ENCODE assay signal across 10 mouse cellular contexts in genomic region chr12:102949395-102950208, GRCm38 (mm10). TPM values are rescaled to one million over a fixed set of nuclear protein-coding genes. Genes with fewer than 3 reads are reported as not detected.
DNase-seq lines count a peak whose midpoint lies in the region; ATAC-seq and TF ChIP-seq lines count a peak whose summit lies in the region.
"Had no signal": no experiment of that assay in that cellular context is flagged by ENCODE, and none has a peak within 500 bp of the region (broad histone marks: within the 10 kb centered on the region; RNA-seq: fewer than 3 reads in every experiment).

No protein-coding gene starts in this region.

- 2% methylated on average over 42 of the region's 42 CpGs for WGBS in thymus, adult 2 months
- WGBS in heart, embryonic 15.5 days, result under 1% methylated on average over 42 of the region's 42 CpGs
- 2% methylated on average over 42 of the region's 42 CpGs for WGBS in liver, embryonic 12.5 days (ENCODE audit: insufficient replicate concordance)
- WGBS in neural tube, embryonic 14.5 days, result 0% methylated on average over 40 of the region's 42 CpGs

- H3K9ac ChIP-seq in heart, embryonic 15.5 days, result no peak overlapping the region
- no peak overlapping the region for H3K9ac ChIP-seq in liver, embryonic 12.5 days
- H3K9ac ChIP-seq in neural tube, embryonic 14.5 days (replicated peaks; ENCODE audit: low read depth, low read length), result peak overlapping the region; percentile 71

- no peak for TF ChIP-seq CTCF in thymus, adult 2 months (IDR thresholded peaks at IDR 0.05; ENCODE audit: borderline replicate concordance, control insufficient read depth, extremely low read depth, insufficient read depth, low read length, poor library complexity)

- no peaks in the 10 kb centered on the region for H3K36me3 ChIP-seq in thymus, adult 2 months (ENCODE audit: control insufficient read depth, insufficient read depth, low read length)
- H3K36me3 ChIP-seq in heart, embryonic 15.5 days, result no peaks in the 10 kb centered on the region
- H3K36me3 ChIP-seq in liver, embryonic 12.5 days, result no peaks in the 10 kb centered on the region
- no peaks in the 10 kb centered on the region for H3K36me3 ChIP-seq in neural tube, embryonic 14.5 days (ENCODE audit: control insufficient read depth, insufficient read depth, low read length)

- peak overlapping the region; percentile 95 for H3K4me2 ChIP-seq in heart, embryonic 15.5 days
- H3K4me2 ChIP-seq in liver, embryonic 12.5 days, result peak overlapping the region; percentile 69
- peak overlapping the region; percentile 79 for H3K4me2 ChIP-seq in neural tube, embryonic 14.5 days (ENCODE audit: low read depth, low read length)

- no peaks in the 10 kb centered on the region for H3K9me3 ChIP-seq in heart, embryonic 15.5 days (replicated peaks)
- no peaks in the 10 kb centered on the region for H3K9me3 ChIP-seq in liver, embryonic 12.5 days (replicated peaks)
- no peaks in the 10 kb centered on the region for H3K9me3 ChIP-seq in neural tube, embryonic 14.5 days (ENCODE audit: control insufficient read depth, low read length)

- no peaks in the 10 kb centered on the region for H3K4me1 ChIP-seq in thymus, adult 2 months (replicated peaks; ENCODE audit: control insufficient read depth, insufficient read depth, low read length)
- peaks cover 14% of the 10 kb centered on the region for H3K4me1 ChIP-seq in heart, embryonic 15.5 days (replicated peaks)
- no peaks in the 10 kb centered on the region for H3K4me1 ChIP-seq in liver, embryonic 12.5 days
- H3K4me1 ChIP-seq in neural tube, embryonic 14.5 days (ENCODE audit: control insufficient read depth, insufficient read depth, low read length), result peaks cover 19% of the 10 kb centered on the region; the same call in 1 of the 2 replicates

- H3K4me3 ChIP-seq in thymus, adult 2 months (ENCODE audit: control insufficient read depth, insufficient read depth, low read length), result no peak overlapping the region
- H3K4me3 ChIP-seq in heart, embryonic 15.5 days, result peak overlapping the region; percentile 57
- peak overlapping the region; percentile 46 for H3K4me3 ChIP-seq in liver, embryonic 12.5 days
- H3K4me3 ChIP-seq in neural tube, embryonic 14.5 days (ENCODE audit: low read depth, low read length), result peak overlapping the region; percentile 64

- H3K27me3 ChIP-seq in thymus, adult 2 months (ENCODE audit: control insufficient read depth, insufficient read depth, low read length), result peaks cover 3% of the 10 kb centered on the region; the same call in 1 of the 2 replicates
- peaks cover 22% of the 10 kb centered on the region for H3K27me3 ChIP-seq in heart, embryonic 15.5 days
- peaks cover 37% of the 10 kb centered on the region for H3K27me3 ChIP-seq in liver, embryonic 12.5 days (replicated peaks)
- no peaks in the 10 kb centered on the region for H3K27me3 ChIP-seq in neural tube, embryonic 14.5 days (ENCODE audit: control insufficient read depth, insufficient read depth, low read length)

- ATAC-seq in heart, embryonic 15.5 days (replicated peaks; ENCODE audit: insufficient number of reproducible peaks, insufficient read depth, low FRiP score, low read depth), result peak; percentile 79
- ATAC-seq in liver, embryonic 12.5 days, result no peak
- peak; percentile 90 for ATAC-seq in neural tube, embryonic 14.5 days (ENCODE audit: low read depth)
- ATAC-seq in erythroid progenitor cell, adult 5-6 weeks (replicated peaks; ENCODE audit: low FRiP score, poor library complexity, severe bottlenecking), result no peak
- ATAC-seq: Patski had no signal

- TF ChIP-seq POLR2A in thymus, adult 2 months (IDR thresholded peaks at IDR 0.05; ENCODE audit: control insufficient read depth, extremely low read depth, insufficient read depth, low read length, poor library complexity), result no peak

- no peak overlapping the region for H3K27ac ChIP-seq in thymus, adult 2 months (ENCODE audit: control insufficient read depth, insufficient read depth, low read length)
- H3K27ac ChIP-seq in heart, embryonic 15.5 days, result no peak overlapping the region
- H3K27ac ChIP-seq in liver, embryonic 12.5 days, result no peak overlapping the region
- H3K27ac ChIP-seq in neural tube, embryonic 14.5 days (ENCODE audit: low read depth, low read length), result peak overlapping the region; percentile 98

- peak; percentile 4 for DNase-seq in thymus, adult 2 months
- DNase-seq in thymus, postnatal 0 days (ENCODE audit: low spot score), result no peak
- DNase-seq in embryo, embryonic 11 days, result peak; percentile 83
- DNase-seq in kidney, postnatal 4 days, result peak; percentile 87 to 89

RNA-seq across cellular contexts. Expression of gene Unc79, which starts 0.9 kb away (rescaled TPM):
- polyA plus RNA-seq in thymus, adult 2 months (2012; rRNA removed), result 1.1 and 1.3 TPM in 2 replicates
- polyA plus RNA-seq in thymus, postnatal 0 days (2015; fragmentation: Nextera tagmentation; extraction: Ambion mirVana), result 1.1 and 1.7 TPM in 2 replicates
- 0.16 and 0.52 TPM in 2 replicates for polyA plus RNA-seq in heart, embryonic 15.5 days (2015; fragmentation: Nextera tagmentation; extraction: Ambion mirVana)
- 0.04 TPM in 1 of 2 replicates, not detected in the other for polyA plus RNA-seq in liver, embryonic 12.5 days (2016; fragmentation: Nextera tagmentation; extraction: Ambion mirVana)
- 11.4 and 15.6 TPM in 2 replicates for polyA plus RNA-seq in neural tube, embryonic 14.5 days (2014; fragmentation: Nextera tagmentation; extraction: Ambion mirVana)
- not detected in 2 replicates for total RNA-seq in erythroid progenitor cell, adult 5-6 weeks (2015; ENCODE audit: low replicate concordance)
- total RNA-seq in erythroid progenitor cell, adult 5-6 weeks (2017; ENCODE audit: low replicate concordance), result 0.51 TPM in 1 of 2 replicates, not detected in the other
- polyA plus RNA-seq: Patski had no signal

RNA-seq across cellular contexts. Expression of gene Cox8c, which starts 50.5 kb away (rescaled TPM):
- polyA plus RNA-seq in thymus, adult 2 months (2012; rRNA removed), result not detected in 2 replicates
- not detected in 2 replicates for polyA plus RNA-seq in thymus, postnatal 0 days (2015; fragmentation: Nextera tagmentation; extraction: Ambion mirVana)
- not detected in 2 replicates for polyA plus RNA-seq in heart, embryonic 15.5 days (2015; fragmentation: Nextera tagmentation; extraction: Ambion mirVana)
- polyA plus RNA-seq in liver, embryonic 12.5 days (2016; fragmentation: Nextera tagmentation; extraction: Ambion mirVana), result not detected in 2 replicates
- polyA plus RNA-seq in neural tube, embryonic 14.5 days (2014; fragmentation: Nextera tagmentation; extraction: Ambion mirVana), result not detected in 2 replicates
- not detected in 2 replicates for total RNA-seq in erythroid progenitor cell, adult 5-6 weeks (2015; ENCODE audit: low replicate concordance)
- total RNA-seq in erythroid progenitor cell, adult 5-6 weeks (2017; ENCODE audit: low replicate concordance), result not detected in 2 replicates
- polyA plus RNA-seq: Patski; spleen, adult 2 months had no signal

Comparison
In these comparisons a context has a peak if more than half of its experiments do, and no peak if none do; other contexts are left out.
1. ATAC-seq: peak in heart, embryonic 15.5 days (single experiment) and neural tube, embryonic 14.5 days (single experiment); none in liver, embryonic 12.5 days (single experiment) and erythroid progenitor cell, adult 5-6 weeks (single experiment).
2. Peak in every context shown above with its lines, with median percentiles within 50 percentile points of each other: H3K4me2 ChIP-seq.